Mouse (Mus musculus) cerebellum, adult 8-10 months (tissue): ENCODE data around the gene Rsad2.

ENCODE experiments used
- DNase-seq: peaks from one replicate; pipeline ENCODE4 v3.0.0; 2022

Rsad2 gene

DNA sequence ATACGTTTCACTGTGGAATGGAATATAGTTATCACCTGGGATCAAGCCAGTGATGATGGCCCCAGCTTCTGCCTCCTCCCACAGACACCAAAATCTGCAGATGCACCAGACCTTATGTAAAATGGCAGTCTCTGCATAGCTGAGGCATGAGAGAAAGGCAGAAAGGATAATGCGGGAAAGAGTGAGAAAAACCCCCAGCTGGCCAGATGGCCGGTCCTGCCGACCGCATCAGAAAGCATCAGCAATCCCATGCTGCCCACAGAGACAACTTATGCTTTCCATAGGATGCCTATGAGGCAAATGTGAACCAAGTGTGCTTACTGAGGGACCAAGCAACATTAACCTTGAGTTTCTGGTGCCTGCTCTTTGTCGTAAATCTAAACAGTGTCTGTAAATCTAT lies 56.9 kb downstream of the Rsad2 start:
- no peak for DNase-seq

DNA sequence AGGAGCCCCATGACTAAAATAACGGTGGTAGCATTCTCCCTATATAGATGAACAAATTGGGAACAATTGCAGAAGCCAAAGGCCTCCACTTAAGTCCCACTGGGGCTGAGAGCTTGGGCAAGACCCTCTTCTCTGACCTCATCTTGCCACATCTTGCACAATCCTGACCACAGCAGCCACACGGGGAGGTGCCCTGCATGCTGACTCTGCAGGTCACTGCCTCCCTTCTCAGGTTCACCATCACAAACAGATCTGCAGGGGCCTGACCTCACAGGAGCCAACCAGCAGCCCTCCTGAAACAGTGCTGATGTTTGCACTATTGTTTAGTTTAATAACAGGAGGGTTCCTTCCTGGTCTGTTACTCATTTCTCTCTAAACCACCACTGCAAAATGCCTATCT lies 57.7 kb downstream of the Rsad2 start:
- no peak for DNase-seq

DNA sequence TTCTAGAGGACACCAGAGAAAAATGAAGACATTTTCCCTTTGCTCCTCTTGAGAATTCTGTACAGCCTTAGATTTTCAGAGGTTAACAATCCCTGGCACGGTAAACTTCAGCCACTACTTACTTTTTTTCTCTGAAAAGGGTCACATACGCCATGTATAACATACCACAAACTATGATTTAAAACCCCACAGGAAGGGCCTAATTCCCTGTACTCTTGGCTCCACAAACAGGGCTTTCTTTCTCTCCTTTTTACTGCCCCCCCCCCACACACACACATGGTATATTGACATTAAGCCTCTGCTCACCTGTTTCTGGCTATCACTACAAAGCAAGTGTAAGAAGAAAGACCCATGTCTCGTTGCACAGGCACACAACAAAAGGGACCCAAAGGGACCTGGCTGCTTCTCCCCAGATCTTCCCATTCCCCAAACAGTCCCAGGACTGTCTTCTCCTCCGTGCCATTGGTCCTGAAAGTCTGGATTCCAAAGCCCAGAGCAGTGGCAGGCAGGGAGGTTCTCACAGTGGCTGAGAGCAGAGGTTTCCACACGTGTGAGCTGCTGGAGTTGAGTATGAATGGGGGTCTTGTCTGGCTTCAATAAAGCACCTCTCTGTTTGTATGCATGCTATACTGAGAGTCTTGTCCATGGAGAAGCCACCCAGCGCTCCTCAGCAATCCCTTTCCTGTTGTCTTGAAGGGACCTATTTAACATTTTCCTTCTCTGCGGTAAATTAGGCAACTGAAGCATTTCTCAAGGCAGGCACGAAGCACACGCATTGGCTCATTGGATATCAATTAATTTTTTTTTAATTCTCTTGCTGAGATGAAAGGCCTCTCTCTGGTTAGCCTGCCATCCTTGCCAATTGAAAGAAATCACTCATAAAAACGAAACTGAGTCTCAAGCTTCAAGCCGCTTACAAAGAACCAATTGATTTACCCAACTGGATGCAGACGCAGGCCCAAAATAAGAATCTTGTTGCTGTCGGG lies 61.5 kb downstream of the Rsad2 start:
- DNase-seq, result no peak

DNA sequence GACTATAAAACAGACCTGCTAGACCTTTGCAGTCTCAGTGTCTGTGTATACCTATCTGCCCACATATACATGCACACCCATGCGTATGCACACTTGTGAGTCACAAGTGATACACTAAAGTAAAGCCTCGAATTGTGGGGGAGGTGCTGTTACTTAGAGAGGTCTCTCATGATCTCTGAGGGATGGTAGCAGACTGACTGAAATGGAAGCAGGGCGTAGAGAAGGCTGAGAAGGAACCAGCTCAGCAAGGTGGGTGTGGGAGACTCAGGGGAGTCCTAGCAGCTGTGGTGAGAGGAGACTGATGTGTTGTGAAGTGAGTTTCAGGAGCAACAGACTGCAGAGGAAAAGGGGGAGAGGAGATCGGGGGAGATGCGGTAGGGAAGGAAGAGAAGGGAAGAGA lies 63.0 kb downstream of the Rsad2 start:
- no peak for DNase-seq
